Mouse (Mus musculus) inflammation-experienced regulatory T-cells (primary cell): ENCODE data around the gene Apbb1. TPM values are rescaled to one million over a fixed set of nuclear protein-coding genes. Genes with fewer than 3 reads are reported as not detected.

Experiments
- polyA plus RNA-seq, 2 experiments: library from polyadenylated mRNA; unstranded; fragments of 100-300 nt; shearing (Covaris generic); gene quantifications; one replicate each; pipeline ENCODE4 v1.2.1; 2017

Gene Apbb1
- 10 to 100 TPM in 1 of 2 experiments, 1 to 10 TPM in 1; 6.6 to 10.5 TPM for polyA plus RNA-seq

DNA sequence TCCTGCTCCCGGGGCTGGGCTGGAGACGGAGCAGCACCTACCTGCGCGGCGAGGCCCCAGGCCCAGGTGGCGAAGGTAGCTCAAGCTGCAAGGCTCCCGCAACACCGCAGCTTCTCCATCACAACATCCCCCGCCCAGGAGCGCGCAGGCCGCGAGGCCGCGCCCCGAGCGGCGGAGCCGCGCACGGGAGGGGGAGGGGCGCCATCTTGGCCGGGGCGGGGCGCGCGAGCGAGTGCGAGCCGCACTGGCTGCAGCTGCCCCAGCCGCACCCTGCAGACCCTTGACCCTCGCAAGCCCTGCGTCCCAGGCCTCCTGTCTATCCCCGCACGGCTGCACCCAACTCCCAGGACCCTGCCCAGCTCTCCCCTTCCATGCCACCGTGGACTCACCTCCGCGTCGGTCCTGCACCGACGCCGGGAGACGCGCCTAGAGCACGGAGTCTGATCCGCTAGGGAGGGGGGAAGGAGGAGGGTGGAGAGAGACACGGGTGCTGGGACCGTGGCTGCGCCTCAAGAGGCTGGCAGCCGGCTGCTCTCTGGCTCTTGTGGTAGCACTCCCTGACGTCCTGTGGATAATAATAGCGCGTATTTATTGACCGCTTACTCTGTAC is at the start of gene Apbb1:
Apbb1 (minus strand) TSS at position 560 of the 610 bp plus-strand sequence.

DNA sequence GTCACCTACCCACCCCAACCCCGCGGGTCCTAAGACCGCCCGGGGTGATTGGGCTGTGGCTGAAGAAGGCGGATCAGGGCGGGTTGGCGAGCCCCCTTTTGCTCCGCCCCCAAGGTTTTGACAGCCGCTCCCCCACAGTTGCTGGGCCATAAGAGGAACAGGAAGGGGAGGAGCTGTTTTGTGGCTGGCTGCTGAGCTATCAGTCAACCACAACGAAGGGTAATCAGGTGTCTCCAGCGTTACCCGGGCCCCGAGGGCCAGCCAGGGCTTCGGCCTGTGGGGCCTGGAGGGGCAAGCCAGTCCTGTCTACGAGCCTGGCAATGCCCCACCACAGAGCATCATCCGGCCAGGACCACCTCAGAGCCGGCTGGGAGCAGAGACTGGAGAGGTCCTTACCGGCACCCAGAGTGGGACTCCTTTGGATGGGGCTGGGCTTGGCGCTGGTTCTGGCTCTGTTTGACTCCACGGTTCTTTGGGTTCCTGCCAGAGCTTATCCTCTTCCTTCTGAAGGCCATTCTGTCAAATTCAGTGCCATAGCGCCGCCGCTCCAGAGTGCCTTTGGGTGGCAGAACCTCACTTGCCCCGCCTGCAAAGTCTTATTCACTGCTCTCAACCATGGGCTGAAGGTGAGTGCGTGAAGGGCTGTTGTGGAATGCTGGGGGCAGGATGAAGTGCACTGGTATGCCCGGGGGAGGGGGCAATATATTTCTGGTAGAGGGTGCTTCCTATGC is 27.1 kb downstream of the Apbb1 start, which contains the start of gene Smpd1:
Smpd1 (plus strand) TSS at position 149 of the 731 bp plus-strand sequence.

Other genes starting within 250 kb of the Apbb1 start
- not detected for gene Olfr690, start 247.5 kb downstream of the Apbb1 start, polyA plus RNA-seq
- 1 to 10 TPM in 1 of 2 experiments, under 1 TPM in 1; 0.08 to 2.0 TPM for gene Olfr691, start 239.4 kb downstream of the Apbb1 start, polyA plus RNA-seq
- gene Olfr692, start 213.4 kb downstream of the Apbb1 start, polyA plus RNA-seq = not detected
- gene Gm5901, start 206.6 kb downstream of the Apbb1 start, polyA plus RNA-seq = not detected
- 10 to 100 TPM; 36.7 to 58.5 TPM for gene Fam160a2, start 181.6 kb downstream of the Apbb1 start, polyA plus RNA-seq
- not detected for gene Cnga4, start 177.1 kb downstream of the Apbb1 start, polyA plus RNA-seq
- under 1 TPM in 1 of 2 experiments, not detected in 1; 0.21 TPM for gene Cckbr, start 155.9 kb downstream of the Apbb1 start, polyA plus RNA-seq
- not detected for gene Cavin3, start 99.4 kb downstream of the Apbb1 start, polyA plus RNA-seq
- 10 to 100 TPM; 34.0 to 40.5 TPM for gene Smpd1, start 27.3 kb downstream of the Apbb1 start, polyA plus RNA-seq
- gene Hpx, start 18.5 kb upstream of the Apbb1 start, polyA plus RNA-seq = under 1 TPM in 1 of 2 experiments, not detected in 1; 0.18 TPM
- 10 to 100 TPM; 11.2 to 12.0 TPM for gene Trim3, start 51.9 kb upstream of the Apbb1 start, polyA plus RNA-seq
- 100 to 1,000 TPM; 181 to 212 TPM for gene Timm10b, start 58.4 kb upstream of the Apbb1 start, polyA plus RNA-seq
- 10 to 100 TPM; 21.0 to 25.3 TPM for gene Arfip2, start 58.8 kb upstream of the Apbb1 start, polyA plus RNA-seq
- gene Gm45799, start 58.9 kb upstream of the Apbb1 start, polyA plus RNA-seq = 1 to 10 TPM; 4.6 to 8.9 TPM
- gene Dnhd1, start 69.2 kb upstream of the Apbb1 start, polyA plus RNA-seq = 1 to 10 TPM; 1.2 to 2.3 TPM
- 100 to 1,000 TPM; 198 to 260 TPM for gene Ilk, start 154.9 kb upstream of the Apbb1 start, polyA plus RNA-seq
- gene Rrp8, start 155.7 kb upstream of the Apbb1 start, polyA plus RNA-seq = 10 to 100 TPM; 38.2 to 51.2 TPM
- gene Taf10, start 162.7 kb upstream of the Apbb1 start, polyA plus RNA-seq = 100 to 1,000 TPM; 333 to 336 TPM
- 100 to 1,000 TPM in 1 of 2 experiments, 10 to 100 TPM in 1; 99.7 to 111 TPM for gene Tpp1, start 170.6 kb upstream of the Apbb1 start, polyA plus RNA-seq
- gene Dchs1, start 206.0 kb upstream of the Apbb1 start, polyA plus RNA-seq = 1 to 10 TPM in 1 of 2 experiments, not detected in 1; 1.3 TPM
- gene Mrpl17, start 229.4 kb upstream of the Apbb1 start, polyA plus RNA-seq = 100 to 1,000 TPM; 123 to 128 TPM